Mouse (Mus musculus): ENCODE data around the gene 4930432M17Rik.

DNA sequence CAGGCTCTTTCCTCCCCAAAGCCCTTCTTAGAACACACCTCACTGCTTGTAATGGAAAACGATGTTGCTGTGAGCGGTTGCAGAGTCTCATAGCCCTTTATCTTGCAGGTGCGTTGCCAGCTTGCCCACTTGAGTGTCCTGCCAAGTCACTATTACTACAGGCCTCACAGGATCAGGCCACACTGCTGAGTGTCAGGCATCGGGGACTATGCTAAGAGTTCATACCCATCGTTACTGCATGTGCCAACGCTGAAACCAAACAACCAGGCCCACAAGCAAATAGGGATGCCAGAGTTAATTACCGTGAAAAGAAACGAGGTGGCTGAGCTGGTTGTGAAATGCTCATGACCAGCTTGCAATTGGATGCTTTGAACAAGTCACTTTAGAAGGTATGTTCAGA lies 43.3 kb downstream of the 4930432M17Rik start:
- no peak for TF ChIP-seq POLR2A (IDR thresholded peaks at IDR 0.05; ENCODE audit: low read depth, low read length)
- no peak for TF ChIP-seq CTCF (IDR thresholded peaks at IDR 0.05; ENCODE audit: borderline replicate concordance, insufficient read depth, low read length)
